Mouse (Mus musculus): ENCODE measurements at regions not wholly inside any gene's neighbourhood (a gene's known extent, or its start where the extent isn't known, plus 50 kb on each side); places are given as distances from the start of the nearest gene placed in this dataset.

DNA sequence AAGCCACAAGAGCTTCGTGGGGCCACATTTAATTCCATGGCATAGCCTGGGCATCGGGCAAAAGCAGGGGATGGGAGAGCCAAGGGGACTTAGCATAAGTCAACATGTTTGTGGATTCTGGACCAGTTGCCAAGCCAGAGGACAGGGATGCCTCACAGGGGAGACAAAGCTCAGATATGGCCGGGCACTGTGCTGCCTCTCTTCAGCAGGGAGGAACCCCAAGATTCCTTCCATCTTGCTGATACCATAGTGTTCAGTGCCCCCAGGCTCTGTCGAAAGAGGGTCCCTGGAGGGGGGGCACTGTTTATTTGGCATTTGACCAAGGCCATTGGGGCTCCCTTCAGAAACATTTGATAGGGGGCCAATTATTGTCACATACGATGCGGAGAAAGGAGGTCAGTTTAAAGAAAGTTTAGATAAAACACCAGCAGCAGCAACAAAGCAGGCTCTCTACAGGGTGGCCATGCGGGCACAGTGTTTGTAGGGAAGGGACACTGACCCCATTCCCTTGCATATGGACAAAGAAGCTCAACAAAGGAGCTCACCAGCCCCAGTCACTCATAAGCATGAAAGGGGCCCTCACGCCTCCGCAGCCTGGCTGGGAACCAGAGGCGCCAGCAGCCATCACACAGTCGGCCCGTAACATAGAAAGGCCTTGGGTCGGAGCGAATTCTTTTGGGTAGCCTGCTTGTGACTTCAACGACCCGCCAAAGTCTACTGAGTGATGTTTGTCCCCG, 107.6 kb upstream of the 1700016C15Rik start:
- 89% methylated on average over 17 of the region's 17 CpGs for WGBS
- H3K9ac ChIP-seq (ENCODE audit: low read length): no peak overlapping the region
- H3K4me3 ChIP-seq (replicated peaks; ENCODE audit: low read length): no peak overlapping the region
- no peaks in the 10 kb centered on the region for H3K36me3 ChIP-seq (ENCODE audit: control insufficient read depth, insufficient read depth, low read length)
- no peak overlapping the region for H3K27ac ChIP-seq (ENCODE audit: low read length)
- H3K4me1 ChIP-seq (ENCODE audit: control insufficient read depth, insufficient read depth, low read length): peaks cover 4% of the 10 kb centered on the region; the same call in 1 of the 2 replicates
- no peak overlapping the region for H3K4me2 ChIP-seq (ENCODE audit: low read depth, low read length)
- no peaks in the 10 kb centered on the region for H3K27me3 ChIP-seq (ENCODE audit: control insufficient read depth, insufficient read depth, low read length)
- H3K9me3 ChIP-seq (replicated peaks; ENCODE audit: control insufficient read depth, low read length): no peaks in the 10 kb centered on the region
- no peak for ATAC-seq (ENCODE audit: insufficient read depth, low FRiP score)

DNA sequence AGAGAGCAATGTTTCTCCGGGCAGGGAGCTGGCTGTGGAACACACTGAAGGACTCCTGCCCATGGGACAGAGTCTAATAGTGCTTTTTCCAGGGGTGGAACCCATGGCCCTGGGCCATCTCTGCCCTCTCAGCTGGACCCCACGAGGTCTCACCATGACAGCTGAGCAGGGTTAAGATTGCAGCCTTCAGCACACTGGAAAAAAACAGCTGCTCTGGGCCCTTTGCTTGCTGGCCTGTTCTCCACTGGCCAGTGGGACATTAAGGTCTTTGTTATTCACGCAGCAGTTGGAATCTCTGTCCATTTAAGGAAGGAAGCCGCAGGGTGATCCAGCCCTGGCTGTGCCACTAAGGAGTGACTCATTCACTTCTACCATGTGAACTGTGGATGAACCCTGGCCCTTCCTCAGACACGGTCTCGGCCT, 106.3 kb upstream of the 1700016C15Rik start:
- H3K27ac ChIP-seq (ENCODE audit: low read length): peak overlapping the region; percentile 73
- H3K4me2 ChIP-seq (ENCODE audit: low read depth, low read length): no peak overlapping the region
- peak; percentile 89 for ATAC-seq (ENCODE audit: insufficient read depth, low FRiP score)
- no peak overlapping the region for H3K9ac ChIP-seq (ENCODE audit: low read length)
- no peaks in the 10 kb centered on the region for H3K27me3 ChIP-seq (ENCODE audit: control insufficient read depth, insufficient read depth, low read length)
- WGBS: 18% methylated on average over 6 of the region's 6 CpGs
- H3K36me3 ChIP-seq (ENCODE audit: control insufficient read depth, insufficient read depth, low read length): no peaks in the 10 kb centered on the region
- H3K4me1 ChIP-seq (ENCODE audit: control insufficient read depth, insufficient read depth, low read length): peaks cover 4% of the 10 kb centered on the region; the same call in 1 of the 2 replicates
- no peak overlapping the region for H3K4me3 ChIP-seq (replicated peaks; ENCODE audit: low read length)
- H3K9me3 ChIP-seq (replicated peaks; ENCODE audit: control insufficient read depth, low read length): no peaks in the 10 kb centered on the region

DNA sequence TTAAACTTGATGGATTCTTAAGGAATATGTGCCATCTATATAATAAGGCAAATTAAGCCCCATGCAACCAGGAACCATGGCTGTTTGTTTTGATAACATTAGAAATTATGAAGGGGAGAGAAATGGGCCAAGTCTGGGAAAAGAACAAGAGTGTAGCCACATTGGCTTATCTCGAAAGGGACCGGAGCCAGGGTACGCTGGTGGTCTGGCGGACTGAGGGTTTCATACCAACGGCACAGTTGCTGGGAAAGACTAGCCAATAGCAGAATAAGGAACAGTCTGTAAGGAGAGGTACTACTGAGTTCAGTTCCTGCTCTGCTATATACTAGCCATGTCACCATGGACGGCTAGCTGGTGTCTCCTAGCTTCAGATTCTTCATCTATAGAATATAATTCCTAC, 105.9 kb upstream of the 1700016C15Rik start:
- no peaks in the 10 kb centered on the region for H3K36me3 ChIP-seq (ENCODE audit: control insufficient read depth, insufficient read depth, low read length)
- no peak overlapping the region for H3K4me2 ChIP-seq (ENCODE audit: low read depth, low read length)
- peaks cover 4% of the 10 kb centered on the region; the same call in 1 of the 2 replicates for H3K4me1 ChIP-seq (ENCODE audit: control insufficient read depth, insufficient read depth, low read length)
- H3K27ac ChIP-seq (ENCODE audit: low read length): peak overlapping the region; percentile 16; the same call in 1 of the 2 replicates
- H3K4me3 ChIP-seq (replicated peaks; ENCODE audit: low read length): no peak overlapping the region
- H3K9ac ChIP-seq (ENCODE audit: low read length): no peak overlapping the region
- H3K9me3 ChIP-seq (replicated peaks; ENCODE audit: control insufficient read depth, low read length): no peaks in the 10 kb centered on the region
- H3K27me3 ChIP-seq (ENCODE audit: control insufficient read depth, insufficient read depth, low read length): no peaks in the 10 kb centered on the region
- ATAC-seq (ENCODE audit: insufficient read depth, low FRiP score): peak; percentile 19; the same call in 1 of the 2 replicates
- WGBS: 71% methylated on average over 6 of the region's 6 CpGs

DNA sequence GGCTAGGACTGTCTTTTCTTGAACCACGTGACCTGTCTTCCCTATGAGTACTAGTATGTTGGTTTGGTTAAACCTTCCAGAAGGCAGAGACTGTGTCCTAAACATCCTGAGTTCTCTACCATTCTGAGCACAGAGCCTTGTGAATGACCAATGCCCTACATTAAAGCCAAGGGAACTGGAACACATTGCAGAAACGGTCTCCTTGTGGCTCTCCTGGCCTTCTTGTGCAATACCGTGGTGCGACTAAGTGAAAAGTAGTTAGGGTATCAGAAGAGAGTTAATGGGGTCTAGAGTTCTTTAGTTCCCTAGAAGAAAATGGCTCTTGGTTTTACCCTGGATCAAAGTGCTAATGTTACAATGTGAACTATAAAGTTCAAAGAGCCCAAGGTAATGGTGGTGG, 101.8 kb upstream of the 1700016C15Rik start:
- Histone ChIP-seq H3K36me3 (ENCODE audit: control insufficient read depth, insufficient read depth, low read length) (no peaks in the 10 kb centered on the region), H3K4me1 (ENCODE audit: control insufficient read depth, insufficient read depth, low read length) (peaks cover 4% of the 10 kb centered on the region; the same call in 1 of the 2 replicates), H3K27me3 (ENCODE audit: control insufficient read depth, insufficient read depth, low read length) (no peaks in the 10 kb centered on the region), H3K4me3 (replicated peaks; ENCODE audit: low read length) (no peak overlapping the region), H3K9me3 (replicated peaks; ENCODE audit: control insufficient read depth, low read length) (no peaks in the 10 kb centered on the region), H3K9ac (ENCODE audit: low read length) (no peak overlapping the region), H3K27ac (ENCODE audit: low read length) (no peak overlapping the region), H3K4me2 (ENCODE audit: low read depth, low read length) (no peak overlapping the region)
- 95% methylated on average over 4 of the region's 4 CpGs for WGBS
- no peak for ATAC-seq (ENCODE audit: insufficient read depth, low FRiP score)

DNA sequence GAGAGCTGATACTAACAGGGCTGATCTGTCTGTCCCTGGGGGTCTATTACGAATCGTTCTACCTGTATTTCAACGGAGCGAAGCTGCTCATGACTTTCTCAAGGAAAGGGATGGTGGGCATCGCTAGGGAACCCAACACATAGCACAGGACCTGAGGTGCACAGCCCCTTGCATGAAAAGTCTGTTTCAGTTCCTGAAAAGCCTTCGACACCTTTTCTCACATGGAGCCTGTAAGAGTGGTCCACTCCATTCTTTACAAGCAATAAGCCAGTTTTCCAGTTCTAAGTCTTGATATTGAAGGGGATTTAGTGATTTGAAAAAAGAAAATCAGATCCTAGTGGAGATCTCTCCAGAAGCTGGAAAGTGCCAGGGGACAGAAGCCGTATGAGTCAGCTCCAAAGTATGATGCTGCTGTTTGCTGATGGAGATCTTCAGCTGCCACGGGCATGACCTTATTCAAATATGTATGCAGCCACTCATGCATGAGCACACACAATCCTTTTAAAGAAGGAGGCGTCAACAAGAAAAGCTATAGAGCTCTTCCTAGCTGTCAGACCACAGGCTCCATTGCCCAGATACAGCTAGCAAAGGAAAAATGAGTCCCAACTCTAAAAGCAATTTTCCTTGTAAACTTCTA, 95.5 kb upstream of the 1700016C15Rik start:
- WGBS: 80% methylated on average over 9 of the region's 9 CpGs
- Histone ChIP-seq H3K4me2 (ENCODE audit: low read depth, low read length) (no peak overlapping the region), H3K27me3 (ENCODE audit: control insufficient read depth, insufficient read depth, low read length) (no peaks in the 10 kb centered on the region), H3K9me3 (replicated peaks; ENCODE audit: control insufficient read depth, low read length) (no peaks in the 10 kb centered on the region), H3K4me3 (replicated peaks; ENCODE audit: low read length) (no peak overlapping the region), H3K36me3 (ENCODE audit: control insufficient read depth, insufficient read depth, low read length) (no peaks in the 10 kb centered on the region), H3K4me1 (ENCODE audit: control insufficient read depth, insufficient read depth, low read length) (no peaks in the 10 kb centered on the region), H3K9ac (ENCODE audit: low read length) (no peak overlapping the region), H3K27ac (ENCODE audit: low read length) (no peak overlapping the region)
- ATAC-seq (ENCODE audit: insufficient read depth, low FRiP score): no peak

DNA sequence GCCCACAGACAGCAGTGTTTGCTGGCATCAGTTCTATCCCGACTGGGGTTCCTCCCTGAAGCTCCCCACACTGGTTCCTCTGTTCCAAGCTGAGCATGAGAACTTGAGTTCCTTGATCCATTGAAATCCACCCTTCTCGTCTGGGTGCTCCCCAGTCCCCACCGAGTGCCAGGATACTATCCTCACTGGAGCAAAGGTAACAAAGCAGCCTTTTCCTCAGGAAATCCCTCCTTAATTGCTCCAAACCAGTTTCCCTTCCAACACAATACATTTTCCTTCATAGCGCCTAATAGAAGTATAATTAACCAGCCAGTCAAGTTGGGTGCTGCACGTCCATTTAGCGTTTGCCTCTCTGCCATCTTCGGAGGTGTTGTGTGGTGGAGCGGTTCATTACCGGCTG, 92.6 kb upstream of the 1700016C15Rik start:
- Histone ChIP-seq H3K4me3 (replicated peaks; ENCODE audit: low read length) (no peak overlapping the region), H3K4me2 (ENCODE audit: low read depth, low read length) (no peak overlapping the region), H3K9me3 (replicated peaks; ENCODE audit: control insufficient read depth, low read length) (no peaks in the 10 kb centered on the region), H3K9ac (ENCODE audit: low read length) (no peak overlapping the region), H3K4me1 (ENCODE audit: control insufficient read depth, insufficient read depth, low read length) (peaks cover 4% of the 10 kb centered on the region; the same call in 1 of the 2 replicates), H3K36me3 (ENCODE audit: control insufficient read depth, insufficient read depth, low read length) (no peaks in the 10 kb centered on the region), H3K27ac (ENCODE audit: low read length) (no peak overlapping the region), H3K27me3 (ENCODE audit: control insufficient read depth, insufficient read depth, low read length) (no peaks in the 10 kb centered on the region)
- 75% methylated on average over 9 of the region's 9 CpGs for WGBS
- no peak for ATAC-seq (ENCODE audit: insufficient read depth, low FRiP score)

DNA sequence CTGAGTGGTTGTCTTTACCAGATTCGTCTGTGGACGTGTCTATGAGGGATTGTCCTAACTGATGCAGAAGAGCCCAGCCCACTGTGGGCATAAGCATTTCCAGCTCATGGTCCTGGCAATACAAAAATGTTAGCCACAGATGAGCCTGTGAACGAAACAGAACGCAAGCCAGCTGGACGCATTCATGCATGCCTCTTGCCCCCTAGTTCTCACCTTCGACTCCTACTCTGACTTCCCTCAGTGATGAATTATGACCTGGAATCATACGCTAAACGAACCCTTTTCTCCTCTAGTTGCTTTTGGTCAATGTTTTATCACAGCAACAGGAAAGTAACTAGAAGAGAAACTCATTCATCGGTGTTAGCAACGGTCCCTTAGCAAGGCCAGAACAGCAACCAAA, 91.2 kb upstream of the 1700016C15Rik start:
- peaks cover 4% of the 10 kb centered on the region; the same call in 1 of the 2 replicates for H3K4me1 ChIP-seq (ENCODE audit: control insufficient read depth, insufficient read depth, low read length)
- no peak overlapping the region for H3K4me3 ChIP-seq (replicated peaks; ENCODE audit: low read length)
- WGBS: 72% methylated on average over 10 of the region's 10 CpGs
- no peaks in the 10 kb centered on the region for H3K27me3 ChIP-seq (ENCODE audit: control insufficient read depth, insufficient read depth, low read length)
- H3K9me3 ChIP-seq (replicated peaks; ENCODE audit: control insufficient read depth, low read length): no peaks in the 10 kb centered on the region
- H3K36me3 ChIP-seq (ENCODE audit: control insufficient read depth, insufficient read depth, low read length): no peaks in the 10 kb centered on the region
- ATAC-seq (ENCODE audit: insufficient read depth, low FRiP score): no peak
- H3K9ac ChIP-seq (ENCODE audit: low read length): no peak overlapping the region
- no peak overlapping the region for H3K27ac ChIP-seq (ENCODE audit: low read length)
- no peak overlapping the region for H3K4me2 ChIP-seq (ENCODE audit: low read depth, low read length)

DNA sequence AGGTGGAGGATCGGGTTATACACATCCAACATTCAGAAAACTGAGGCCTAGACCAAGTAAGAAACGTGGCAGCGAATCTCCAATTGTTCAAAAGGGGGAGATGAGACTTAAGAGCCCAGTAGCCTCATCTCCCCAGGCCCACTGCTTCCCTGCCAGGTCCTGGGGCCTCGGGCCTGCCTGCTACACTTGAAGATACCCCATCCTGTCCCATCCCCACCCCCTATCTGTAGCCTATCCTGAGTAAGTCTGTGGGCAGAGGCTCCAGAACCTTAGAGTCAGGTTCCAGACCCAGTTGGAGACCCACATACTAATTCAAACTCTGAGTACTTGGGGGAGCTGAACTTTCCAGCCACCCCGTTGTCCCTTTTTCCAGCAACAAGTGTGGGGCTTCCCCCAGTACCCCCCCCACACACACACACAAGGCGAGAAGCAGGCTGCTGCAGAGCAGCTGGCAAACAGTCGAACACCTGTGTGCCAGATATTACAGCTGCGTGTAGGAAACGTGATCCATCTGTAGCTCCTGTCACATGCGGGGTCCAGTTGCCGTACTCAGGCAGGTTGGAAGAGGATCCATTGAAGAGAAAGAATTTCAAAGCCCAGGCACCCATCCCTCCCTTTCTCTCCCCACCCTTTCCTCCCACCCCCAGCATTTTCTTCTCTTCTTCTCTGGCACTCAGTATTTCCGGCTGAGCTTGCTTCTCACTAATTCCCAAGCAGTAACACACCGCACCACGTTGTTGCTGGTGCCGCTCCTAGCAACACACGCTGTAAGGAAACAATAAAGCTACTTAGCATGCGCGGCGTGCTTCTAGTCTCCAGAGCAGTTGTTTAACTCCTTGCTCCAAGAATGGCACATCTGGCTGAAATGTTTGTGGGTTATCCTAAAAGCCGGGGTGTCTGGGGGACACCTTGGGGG, 89.4 kb upstream of the 1700016C15Rik start:
- Histone ChIP-seq H3K9ac (ENCODE audit: low read length) (0 out of 2 replicates have a peak overlapping the region, but pooled peaks have one; percentile 7), H3K36me3 (ENCODE audit: control insufficient read depth, insufficient read depth, low read length) (no peaks in the 10 kb centered on the region), H3K4me3 (replicated peaks; ENCODE audit: low read length) (no peak overlapping the region), H3K4me1 (ENCODE audit: control insufficient read depth, insufficient read depth, low read length) (peaks cover 4% of the 10 kb centered on the region; the same call in 1 of the 2 replicates), H3K9me3 (replicated peaks; ENCODE audit: control insufficient read depth, low read length) (no peaks in the 10 kb centered on the region), H3K27ac (ENCODE audit: low read length) (peak overlapping the region; percentile 29; the same call in 1 of the 2 replicates), H3K4me2 (ENCODE audit: low read depth, low read length) (0 out of 2 replicates have a peak overlapping the region, but pooled peaks have one; percentile 7), H3K27me3 (ENCODE audit: control insufficient read depth, insufficient read depth, low read length) (no peaks in the 10 kb centered on the region)
- no peak for ATAC-seq (ENCODE audit: insufficient read depth, low FRiP score)
- WGBS: 33% methylated on average over 20 of the region's 20 CpGs

Measured in stomach, embryonic 16.5 days (tissue).